Mouse (Mus musculus) liver (tissue): Measurements from ENCODE around the gene Tmem38b.

Experiments
- DNase-seq: peaks from one replicate; pipeline ENCODE4 v3.0.0-alpha.2; 2020; ENCODE audit warnings: mixed read lengths

The Tmem38b gene

DNA sequence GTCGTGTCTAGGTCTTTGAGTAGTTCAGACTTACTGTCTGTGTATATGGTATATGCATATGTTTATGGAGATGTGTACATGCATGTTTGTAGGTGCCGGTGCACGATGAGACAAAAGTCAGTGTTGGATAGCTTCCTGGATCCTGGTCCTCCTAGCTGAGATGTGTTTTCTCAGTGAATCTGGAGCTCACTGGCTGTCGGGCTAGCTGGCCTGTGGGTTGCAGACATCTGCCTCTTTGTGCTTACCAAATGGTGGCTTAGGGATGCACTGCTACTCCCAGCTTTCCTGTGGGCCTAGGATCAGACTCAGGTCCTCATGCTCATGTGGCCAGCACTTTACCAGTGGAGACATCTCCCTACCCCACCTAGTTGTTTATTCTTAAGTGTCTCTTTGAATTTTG lies 4.2 kb downstream of the Tmem38b start:
- no peak for DNase-seq

DNA sequence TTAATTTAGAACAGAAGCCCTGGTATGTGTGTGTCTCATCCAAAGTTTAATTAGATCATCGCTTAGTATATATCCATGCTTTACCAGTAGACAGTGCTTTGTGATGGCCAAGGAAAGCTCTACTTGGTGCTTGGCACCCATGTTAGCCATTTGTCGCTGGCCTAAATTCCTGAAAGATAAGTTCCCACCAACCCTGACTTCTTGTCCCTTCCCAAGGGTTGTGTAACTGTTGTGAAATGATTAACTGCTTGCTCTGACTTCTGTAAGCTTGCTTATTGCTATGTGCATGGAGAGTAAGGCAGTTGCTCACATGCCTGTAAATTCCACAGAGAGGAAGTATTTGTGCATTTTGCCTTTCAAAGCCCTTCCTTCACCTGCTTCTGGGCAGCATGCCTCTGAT lies 4.7 kb downstream of the Tmem38b start:
- no peak for DNase-seq

DNA sequence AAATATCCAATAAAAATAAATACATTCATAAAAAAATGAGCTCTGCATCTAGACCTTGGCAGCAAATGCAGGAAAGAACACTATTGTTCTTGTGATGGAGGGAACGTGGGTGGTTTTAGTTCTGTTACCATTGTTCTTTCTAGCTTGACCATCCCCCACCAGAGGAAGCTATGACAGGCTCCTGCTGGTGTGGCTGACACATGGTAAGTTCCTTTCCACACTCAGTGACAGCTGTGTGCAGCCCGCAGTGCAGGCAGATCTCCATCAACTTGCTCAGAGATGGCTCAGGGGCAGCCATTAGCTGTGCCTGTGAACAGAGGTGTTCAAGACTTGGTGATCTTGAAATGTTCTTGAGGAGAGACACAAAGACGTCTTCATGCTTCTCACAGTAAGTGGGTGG lies 6.5 kb downstream of the Tmem38b start:
- DNase-seq: peak; percentile 12

DNA sequence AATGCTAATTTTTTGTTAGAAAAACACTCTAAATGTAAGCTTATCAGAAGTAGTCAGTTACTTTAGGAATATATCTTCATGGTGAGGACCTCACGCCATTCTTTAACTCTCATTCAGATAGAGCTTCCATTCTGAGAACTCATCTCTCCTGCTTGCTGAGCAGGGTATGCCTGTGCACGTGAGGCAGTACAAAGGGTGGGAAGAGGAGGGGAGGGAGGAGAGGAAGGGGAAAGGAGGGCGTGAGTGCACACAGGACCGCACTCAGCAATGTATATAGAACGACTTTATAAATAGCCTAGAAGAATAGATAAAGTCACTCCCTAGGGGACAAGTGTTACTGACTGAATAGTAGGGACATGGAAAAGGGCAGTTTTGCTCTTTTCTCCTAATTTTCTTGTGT lies 11.1 kb downstream of the Tmem38b start:
- no peak for DNase-seq

DNA sequence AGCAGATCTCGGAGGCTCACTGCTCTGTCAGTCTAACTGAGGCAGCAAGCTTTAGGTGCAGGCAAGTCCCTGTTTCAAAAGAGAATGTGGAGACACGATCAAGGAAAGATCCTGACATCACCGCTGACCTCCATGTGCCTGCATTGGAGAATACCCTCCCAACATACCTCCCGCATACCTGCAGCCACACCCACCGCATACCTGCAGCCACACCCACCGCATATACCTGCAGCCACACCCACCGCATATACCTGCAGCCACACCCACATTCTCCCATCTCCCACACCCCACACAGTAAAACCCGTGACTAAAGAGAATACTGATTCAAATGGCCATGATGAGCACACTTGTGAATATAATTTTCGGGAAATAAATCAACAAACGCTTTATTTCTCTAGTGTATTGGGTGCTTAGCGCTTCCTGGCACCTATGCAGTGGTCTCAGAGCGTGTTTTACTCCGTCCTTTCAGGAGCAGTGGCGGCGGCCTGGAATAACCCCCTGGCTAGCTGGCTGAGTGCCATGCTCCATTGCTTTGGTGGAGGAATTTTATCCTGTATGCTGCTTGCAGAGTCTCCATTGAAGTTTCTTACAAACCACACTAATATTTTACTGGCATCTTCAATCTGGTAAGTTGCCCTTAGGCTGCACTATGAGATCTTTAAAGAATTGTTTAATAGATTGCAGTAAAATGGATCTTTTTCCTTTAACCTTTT lies 14.5 kb downstream of the Tmem38b start:
- DNase-seq: no peak

DNA sequence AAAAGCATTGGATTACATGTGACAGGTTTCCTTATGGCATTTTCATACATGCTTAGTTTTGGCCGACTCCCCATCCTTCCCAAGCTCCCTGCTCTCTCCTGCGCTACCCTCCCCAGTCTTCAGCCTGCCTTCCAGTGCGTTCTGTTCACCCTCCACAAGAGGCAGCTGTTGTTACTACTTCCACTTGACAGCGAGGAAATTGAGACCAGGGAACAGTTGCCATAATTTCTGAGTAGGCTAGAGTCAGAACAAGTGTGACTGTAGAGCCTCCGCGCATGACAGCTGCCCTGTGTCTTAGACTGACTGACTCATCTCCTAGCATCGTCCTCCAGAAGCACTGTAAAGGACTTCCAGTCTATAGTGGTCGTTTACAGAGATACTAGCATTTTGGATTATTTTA lies 17.7 kb downstream of the Tmem38b start:
- DNase-seq: no peak

DNA sequence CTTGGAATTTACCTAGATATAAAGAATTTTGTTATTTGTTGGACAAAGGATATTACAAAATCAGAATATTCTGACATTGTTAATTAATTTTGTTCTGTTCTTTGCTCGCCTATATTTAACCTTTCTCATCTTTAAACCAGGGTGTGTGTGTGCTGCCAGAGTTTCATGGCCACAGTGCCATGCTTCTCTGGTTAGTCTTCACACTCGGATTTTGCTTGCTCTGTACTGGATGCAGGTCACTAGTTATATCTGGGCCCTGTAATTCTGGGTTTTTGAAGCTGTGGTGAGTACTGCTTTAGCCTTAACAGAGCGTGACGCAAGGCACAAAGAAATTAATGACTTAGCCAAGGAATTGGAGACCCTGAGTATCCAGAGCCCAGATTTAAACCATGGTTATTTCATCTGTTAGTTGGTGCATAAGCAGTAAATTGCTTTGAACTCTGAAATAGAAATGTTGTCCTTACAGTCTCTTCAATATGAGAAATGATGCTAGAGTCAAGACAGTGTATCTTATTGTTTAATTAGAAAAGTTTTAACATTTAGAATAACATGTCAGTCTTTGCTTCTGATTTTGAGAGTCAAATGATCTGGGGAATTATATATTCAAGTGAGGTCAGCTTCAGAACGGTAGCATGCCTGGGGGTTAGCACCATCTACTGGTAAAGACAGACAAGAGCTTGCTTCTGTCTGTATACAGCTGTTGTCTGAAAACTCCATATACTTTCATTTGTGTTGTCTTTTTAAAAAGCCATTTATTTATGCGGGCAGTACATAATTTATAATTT lies 19.2 kb downstream of the Tmem38b start:
- peak; percentile 12 for DNase-seq

DNA sequence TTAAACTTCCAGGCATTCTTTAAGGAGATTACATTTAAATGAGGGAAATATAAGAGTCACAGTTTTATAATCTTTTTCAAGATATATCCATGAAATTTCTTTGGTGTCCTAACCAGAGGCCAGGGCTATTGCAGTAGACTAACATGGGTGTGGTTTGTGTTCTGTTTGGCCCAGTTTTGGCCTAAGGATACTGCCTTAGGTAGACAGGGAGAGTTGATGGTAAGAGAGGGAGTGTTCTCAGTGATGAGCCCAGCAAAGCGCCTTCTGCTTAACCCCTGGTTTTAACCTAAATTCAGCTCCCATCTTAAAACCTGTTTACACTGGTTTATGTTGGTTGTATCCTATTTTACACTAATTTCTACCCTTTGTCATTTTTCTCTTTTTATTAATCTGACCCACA lies 19.8 kb downstream of the Tmem38b start:
- DNase-seq: no peak

DNA sequence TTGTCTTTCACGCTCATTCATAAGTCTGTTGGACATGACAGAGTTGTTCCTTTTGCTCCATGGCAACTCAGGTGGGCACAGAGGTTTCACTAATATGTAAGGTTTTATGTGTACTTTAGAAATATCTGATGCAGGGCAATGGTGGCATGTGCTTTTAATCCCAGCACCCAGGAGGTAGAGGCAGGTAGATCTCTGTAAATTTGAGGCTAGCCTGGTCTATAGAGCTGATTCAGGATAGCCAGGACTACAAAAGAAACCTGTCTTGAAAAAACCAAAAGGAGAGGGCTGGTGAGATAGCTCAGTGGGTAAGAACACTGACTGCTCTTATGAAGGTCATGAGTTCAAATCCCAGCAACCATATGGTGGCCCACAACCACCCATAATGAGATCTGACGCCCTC lies 20.5 kb downstream of the Tmem38b start:
- no peak for DNase-seq

DNA sequence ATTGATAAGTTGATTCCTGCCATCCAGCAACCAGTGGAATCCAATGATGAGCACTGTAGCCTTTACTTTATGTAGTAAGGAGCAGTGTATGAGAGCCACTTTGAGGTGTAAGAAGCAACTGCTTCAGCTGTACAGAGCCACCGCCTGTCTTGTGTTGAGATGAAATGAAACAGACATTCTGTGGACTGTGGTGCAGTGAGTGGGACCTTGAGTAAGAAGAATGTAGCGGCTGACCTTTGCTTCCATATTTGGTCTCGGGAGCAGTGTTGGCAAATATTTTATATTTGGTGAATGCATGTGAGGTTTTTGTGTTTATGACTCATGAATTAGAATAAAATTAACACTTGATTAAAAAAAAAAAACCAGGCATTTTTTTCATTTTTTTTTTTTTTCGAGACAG lies 21.7 kb downstream of the Tmem38b start:
- no peak for DNase-seq

DNA sequence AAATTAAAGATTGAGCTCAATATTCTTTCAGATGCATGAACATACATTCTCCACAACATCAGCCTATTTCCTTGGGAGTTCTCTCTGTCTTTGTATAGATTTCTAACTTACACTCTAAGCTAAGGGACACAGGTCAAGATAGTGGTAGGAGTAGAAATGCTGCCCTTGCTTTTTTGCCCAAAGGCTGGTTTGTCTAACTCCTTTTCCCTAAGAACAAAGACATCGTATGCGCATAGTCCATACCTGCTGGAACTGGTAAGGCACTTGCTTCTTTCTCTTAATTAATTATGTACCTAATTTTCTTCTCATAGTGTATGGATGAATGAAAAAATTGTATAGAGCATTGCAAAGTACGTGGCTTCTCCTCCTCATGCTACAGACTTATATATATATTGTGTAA lies 22.5 kb downstream of the Tmem38b start:
- DNase-seq: no peak

DNA sequence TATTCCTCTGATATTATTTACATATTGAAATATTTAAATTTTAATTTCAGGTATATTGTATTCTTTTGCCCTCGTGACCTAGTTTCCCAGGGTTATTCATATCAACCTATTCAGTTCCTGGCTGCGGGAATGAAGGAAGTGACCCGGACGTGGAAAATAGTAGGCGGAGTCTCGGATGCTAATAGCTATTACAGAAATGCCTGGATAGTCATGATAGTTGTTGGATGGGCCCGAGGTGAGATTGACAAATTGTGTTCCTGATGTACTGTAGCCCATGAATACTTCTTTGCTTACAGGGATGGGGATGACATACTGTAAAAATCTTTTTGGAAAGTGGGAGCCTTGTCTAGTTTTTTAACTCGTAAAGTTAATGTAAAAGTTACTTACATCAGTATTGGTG lies 23.0 kb downstream of the Tmem38b start:
- DNase-seq: no peak

DNA sequence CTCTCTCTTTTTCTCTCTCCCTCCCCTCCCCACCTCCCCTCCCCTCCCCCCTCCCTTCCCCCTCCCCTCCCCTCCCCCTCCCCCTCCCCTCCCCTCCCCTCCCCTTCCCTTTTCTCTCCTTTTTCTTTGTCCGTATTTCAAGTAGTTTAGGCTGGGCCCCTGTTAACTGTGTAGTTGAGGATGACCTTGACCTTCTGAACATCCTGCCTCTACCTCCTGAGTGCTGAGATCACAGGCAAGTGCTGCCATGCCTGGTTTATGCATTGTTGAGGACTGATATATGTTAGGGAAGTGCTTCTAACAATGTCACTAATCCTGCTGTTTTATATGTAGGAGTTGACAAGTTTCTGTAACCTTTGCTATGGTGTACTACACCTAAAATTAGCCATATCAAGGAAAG lies 24.0 kb downstream of the Tmem38b start:
- no peak for DNase-seq

DNA sequence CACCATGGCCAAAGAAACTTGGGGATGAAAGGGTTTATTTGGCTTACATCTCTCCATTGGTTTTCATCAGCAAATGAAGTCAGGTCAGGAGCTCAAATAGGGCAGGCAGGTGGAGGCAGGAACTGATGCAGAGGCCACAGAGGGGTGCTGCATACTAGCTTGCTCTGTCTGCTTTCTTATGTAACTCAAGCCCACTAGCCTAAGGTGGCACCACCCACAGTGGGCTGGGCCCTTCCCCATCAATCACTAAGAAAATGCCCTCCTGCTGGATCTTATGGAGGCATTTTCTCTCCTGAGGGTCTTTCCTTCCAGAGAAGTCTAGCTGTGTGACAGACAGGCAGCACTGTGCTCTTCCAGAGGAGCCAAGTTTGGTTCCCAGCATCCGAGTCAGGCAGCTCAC lies 27.5 kb downstream of the Tmem38b start:
- no peak for DNase-seq

DNA sequence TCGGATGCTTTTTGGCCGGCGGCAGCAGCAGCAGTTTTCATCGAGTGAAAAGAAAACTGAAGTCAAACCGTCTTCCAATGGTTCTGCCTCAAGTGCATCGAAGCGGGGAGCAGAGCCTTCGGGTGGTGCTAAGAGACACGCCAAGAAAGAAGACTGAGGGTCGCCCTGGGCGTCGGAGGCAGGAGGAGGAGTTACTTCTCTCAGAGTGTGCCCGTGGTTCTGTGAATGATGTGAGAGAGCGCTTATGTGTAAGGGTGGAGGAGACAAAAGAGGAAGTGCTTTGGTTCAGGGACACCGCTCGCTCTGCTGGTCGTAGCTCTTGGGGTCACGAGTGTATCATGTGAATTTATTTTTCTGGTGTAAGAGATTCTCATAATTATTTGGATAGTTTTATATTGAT lies 34.1 kb downstream of the Tmem38b start:
- DNase-seq: no peak

DNA sequence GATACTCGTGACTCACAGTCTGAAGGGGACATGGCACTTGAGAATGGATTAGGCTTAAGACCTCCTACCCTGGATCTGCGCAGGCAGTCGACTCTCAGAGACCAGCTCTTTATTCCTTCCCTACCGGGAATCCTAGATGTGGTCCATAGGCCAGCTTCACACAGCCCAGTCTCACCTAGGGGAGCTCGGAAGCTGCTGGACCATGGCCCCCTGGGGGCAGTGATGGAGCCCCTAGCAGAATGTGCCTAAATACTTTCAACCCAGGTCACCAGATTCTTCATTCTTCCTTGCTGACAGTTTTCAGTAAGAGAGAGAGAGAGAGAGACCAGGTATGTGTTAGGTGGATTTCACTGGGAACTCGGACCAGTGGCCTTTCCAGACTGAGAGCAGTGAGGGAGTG lies 36.3 kb downstream of the Tmem38b start:
- DNase-seq: no peak

DNA sequence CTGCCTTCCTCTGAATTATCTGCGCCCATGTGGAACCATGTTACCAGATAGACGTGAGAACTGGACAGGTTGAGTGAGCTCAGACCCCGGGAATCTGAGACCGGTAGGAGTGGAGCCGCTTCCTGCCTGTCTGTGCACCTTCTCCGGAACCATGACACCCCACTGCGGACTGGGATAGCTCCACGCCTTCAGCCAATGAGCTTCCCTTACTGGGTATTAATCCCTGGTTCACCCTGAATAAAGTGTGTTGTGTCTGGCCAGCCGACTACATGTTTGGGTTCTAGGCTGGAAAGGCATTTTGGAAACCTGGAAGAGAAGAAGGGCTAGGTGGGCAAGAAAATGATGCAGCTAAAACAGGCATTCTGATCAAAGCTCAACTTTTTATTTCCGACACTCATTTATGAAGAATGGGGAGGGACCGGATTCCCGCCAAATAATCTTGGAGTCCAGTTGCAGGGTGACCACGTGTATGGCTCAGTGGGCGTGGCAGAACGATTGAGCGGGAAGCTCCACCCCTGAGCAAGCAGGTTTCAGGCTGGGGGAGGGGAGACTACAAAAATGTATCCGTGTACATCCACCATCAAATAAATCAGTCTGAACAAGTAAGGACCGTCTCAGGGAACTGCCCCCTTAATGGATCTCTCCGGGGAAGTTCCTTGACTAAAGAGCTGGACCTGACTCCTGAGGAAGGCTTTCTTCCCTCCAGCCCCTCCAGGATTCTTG lies 38.4 kb downstream of the Tmem38b start:
- no peak for DNase-seq

DNA sequence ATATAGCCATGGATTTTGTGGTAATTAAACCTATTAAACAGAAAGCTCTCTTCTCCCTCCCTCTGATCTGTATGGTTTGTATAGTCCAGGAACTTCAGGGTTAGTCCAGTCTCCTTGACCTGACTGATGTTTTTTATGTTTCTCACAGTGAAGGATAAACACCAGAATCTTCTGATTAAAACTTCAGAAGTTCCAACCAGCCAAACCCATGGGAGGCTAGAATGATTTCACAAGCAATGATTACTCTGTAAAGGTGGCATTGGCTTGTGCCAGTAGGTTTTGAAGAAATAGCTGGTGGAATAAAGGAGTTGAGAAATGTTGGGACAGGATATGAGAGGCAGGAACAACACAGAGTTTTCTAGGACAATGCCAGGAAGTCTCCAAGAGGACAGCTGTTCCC lies 40.6 kb downstream of the Tmem38b start:
- DNase-seq: no peak

DNA sequence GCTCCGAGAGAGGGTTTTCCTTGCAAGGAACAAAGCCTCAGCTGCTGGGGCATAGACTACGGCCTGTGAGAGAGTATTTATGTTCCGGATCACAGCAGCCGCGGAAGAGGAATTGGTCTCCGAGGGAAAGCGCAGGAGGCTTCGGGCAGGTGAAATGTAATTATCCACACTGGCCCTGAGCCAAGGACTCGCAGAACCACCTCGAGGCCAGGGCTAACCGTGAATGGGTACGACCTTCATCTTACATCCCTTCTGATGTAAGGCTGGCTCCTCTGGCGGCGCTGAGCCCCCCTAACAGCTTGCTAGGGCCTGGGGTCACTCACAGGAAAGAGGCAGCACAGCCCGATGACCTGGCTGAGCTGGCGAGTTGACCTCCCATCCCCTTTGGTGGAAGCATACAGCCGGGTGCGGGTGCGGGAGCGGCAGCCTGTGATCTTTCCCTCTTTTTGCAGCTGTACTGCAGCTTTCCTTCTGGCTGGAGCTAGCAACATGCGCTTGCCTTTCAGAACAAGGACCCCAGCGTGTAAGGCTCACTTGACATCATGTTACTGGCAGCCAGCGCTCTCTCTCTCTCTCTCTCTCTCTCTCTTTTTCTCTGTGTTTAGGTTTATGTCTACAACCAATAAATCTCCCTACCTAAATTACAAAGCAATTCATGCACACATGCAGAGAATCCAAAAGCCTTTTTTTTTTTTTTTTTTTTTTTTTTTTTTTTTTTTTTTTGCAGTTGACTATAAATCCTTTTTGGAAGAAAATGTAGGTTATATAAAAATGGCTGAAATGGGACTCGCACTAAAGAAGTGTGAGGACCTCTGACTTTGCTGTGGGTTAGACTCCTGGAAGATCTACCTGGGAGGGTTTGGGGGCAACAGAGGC lies 52.9 kb downstream of the Tmem38b start:
- no peak for DNase-seq

DNA sequence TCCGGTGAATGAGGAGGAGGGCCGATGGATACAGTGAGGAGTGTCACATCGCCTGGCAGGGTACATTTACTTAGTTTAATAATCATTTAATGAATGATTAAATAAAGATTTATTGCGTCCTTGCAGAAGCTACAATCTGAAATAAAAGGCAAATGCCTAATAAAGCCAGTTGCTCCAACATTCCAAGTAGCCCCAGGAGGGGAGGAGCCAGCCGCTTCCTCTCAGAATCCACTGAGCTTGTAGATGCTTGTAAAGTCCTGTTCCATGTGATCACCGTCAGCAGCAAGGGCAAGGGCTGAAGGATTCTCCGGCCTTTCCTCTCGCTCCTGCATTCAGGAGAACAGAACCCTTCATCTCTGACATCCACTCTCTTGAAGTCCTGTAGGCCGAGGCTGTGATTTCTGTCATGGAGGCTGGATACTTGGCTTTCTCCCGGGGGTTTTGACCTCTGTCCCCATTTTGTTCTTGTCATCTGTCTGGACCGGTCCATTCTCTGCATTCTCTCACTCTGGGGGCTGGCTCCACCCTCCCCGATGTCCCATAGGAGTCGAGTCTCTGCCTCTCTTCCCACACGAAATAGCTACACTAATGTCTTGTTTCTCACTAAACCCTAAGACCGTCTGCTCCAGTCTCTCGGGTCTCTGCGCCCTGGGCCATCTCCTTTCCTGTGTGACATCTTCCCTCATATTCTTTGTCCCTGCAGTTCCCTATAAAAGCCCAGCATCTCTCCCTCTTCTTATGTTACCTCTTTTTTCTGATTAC lies 57.3 kb downstream of the Tmem38b start:
- DNase-seq: no peak

DNA sequence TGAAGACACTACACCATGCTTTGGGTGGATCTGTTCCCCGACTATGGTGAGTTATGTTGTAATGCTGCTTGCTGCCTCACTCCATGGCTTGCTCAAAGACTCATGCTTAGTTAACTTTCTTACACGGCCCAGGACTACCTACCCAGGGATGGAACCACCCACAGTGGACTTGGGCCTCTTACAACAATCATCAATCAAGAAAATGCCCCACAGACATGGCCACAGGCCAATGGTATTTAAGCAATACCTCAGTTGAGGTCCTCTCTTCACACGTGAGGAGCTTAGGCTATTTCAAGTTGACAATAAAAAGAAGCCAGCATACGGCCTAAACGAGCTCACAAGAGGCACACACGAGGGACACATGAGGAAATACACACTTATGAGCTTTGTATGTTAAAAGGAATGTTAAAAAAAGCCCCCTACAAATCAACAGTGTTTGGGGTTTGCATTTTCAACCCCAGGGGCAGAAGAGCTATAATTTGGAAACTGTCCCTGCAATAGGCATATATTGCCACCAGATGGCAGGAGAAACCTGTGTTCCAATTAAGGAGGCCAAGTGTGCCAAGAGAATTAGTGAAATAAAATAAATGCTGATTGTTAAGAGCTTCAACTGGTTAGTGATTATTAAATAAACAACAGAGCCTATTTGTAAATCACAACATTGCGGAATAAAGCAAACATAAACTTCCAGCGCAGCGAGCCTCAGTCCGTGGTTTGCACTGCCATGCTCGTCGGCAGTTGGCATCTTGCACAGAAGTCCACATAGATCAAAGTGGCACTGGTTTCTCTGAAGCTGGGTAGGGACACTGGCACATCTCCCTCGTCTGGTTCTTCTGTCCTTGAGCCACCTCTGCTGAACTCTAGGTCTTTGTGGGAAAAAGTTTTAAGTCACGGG lies 58.8 kb downstream of the Tmem38b start:
- no peak for DNase-seq
